Mouse (Mus musculus) brain, embryonic 14.5 days (tissue): ENCODE data around the gene Rab37.

ENCODE experiments used
- CTCF ChIP-seq: fragments of 200-500 bp; IDR thresholded peaks from 2 replicates; pipeline ENCODE4 v1.5.1; 2012; ENCODE audit warnings: inconsistent platforms, mild to moderate bottlenecking, moderate library complexity, borderline replicate concordance; ENCODE audit not compliant: insufficient read depth, insufficient read length; ENCODE audit errors: extremely low read depth
- POLR2A ChIP-seq: fragments of 200-500 bp; IDR thresholded peaks from 2 replicates; pipeline ENCODE4 v1.6.1; 2012; ENCODE audit warnings: mild to moderate bottlenecking, inconsistent platforms, borderline replicate concordance; ENCODE audit not compliant: poor library complexity, insufficient read depth, insufficient read length, severe bottlenecking; ENCODE audit errors: extremely low read depth

DNA sequence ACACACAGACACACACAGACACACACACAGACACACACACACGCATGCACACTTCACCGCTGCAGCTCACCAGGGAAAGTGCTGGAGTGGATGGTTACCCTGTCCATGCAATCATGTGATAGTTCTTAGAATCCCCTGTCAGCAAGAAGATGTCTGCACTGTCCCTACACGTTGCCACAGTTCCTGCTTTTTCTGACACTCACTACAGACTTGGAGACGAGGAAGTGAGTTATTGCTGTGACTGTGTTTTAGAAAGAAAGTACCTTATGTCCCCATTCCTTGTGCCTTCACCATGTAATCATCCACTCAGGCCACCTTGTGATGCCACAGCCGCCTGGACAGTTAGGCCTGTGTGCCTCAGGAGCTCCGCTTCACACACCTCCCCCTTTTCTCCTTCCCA lies 98.1 kb downstream of the Rab37 start:
- TF ChIP-seq CTCF = no peak
- no peak for TF ChIP-seq POLR2A
